ENCODE assay signal across 11 mouse cellular contexts in genomic region chr8:106336031-106336430, GRCm38 (mm10). TPM values are rescaled to one million over a fixed set of nuclear protein-coding genes. Genes with fewer than 3 reads are reported as not detected.
DNase-seq lines count a peak whose midpoint lies in the region; ATAC-seq lines count a peak whose summit lies in the region.
"Had no signal": no experiment of that assay in that cellular context is flagged by ENCODE, and none has a peak within 500 bp of the region (broad histone marks: within the 10 kb centered on the region; RNA-seq: fewer than 3 reads in every experiment).

No protein-coding gene starts in this region.

- H3K4me3 ChIP-seq in forebrain, embryonic 16.5 days (replicated peaks; ENCODE audit: low read length): peak overlapping the region; percentile 74
- H3K4me3 ChIP-seq in midbrain, embryonic 11.5 days (ENCODE audit: low read depth, low read length): peak overlapping the region; percentile 56

- WGBS in forebrain, embryonic 16.5 days: 50% methylated on average over 4 of the region's 4 CpGs
- 71% methylated on average over 4 of the region's 4 CpGs for WGBS in midbrain, embryonic 11.5 days

- no peaks in the 10 kb centered on the region for H3K27me3 ChIP-seq in forebrain, embryonic 16.5 days (replicated peaks; ENCODE audit: control insufficient read depth, insufficient read depth, low read length)
- peaks cover 7% of the 10 kb centered on the region; the same call in 1 of the 2 replicates for H3K27me3 ChIP-seq in midbrain, embryonic 11.5 days (ENCODE audit: control insufficient read depth, insufficient read depth, low read length)

- H3K4me2 ChIP-seq in forebrain, embryonic 16.5 days (ENCODE audit: low read length): peak overlapping the region; percentile 68
- H3K4me2 ChIP-seq in midbrain, embryonic 11.5 days: peak overlapping the region; percentile 66

- peak; percentile 20 for DNase-seq in right cerebral cortex, postnatal 25 days
- DNase-seq in right cerebral cortex, adult 18-20 months: no peak
- no peak for DNase-seq in midbrain, embryonic 11.5 days (ENCODE audit: low spot score, missing footprints)
- DNase-seq in urinary bladder, postnatal 36 days (ENCODE audit: low spot score in 2 of 2): no peak
- no peak for DNase-seq in layer of hippocampus, adult 9-10 months (ENCODE audit: low spot score)
- DNase-seq: adrenal gland, adult 8-10 months; kidney, adult 11 months; thymus, postnatal 25 days had no signal

- no peak for ATAC-seq in forebrain, embryonic 16.5 days
- no peak for ATAC-seq in midbrain, embryonic 11.5 days (ENCODE audit: low FRiP score)
- no peak for ATAC-seq in granulocyte monocyte progenitor cell, adult 5-6 weeks (replicated peaks; ENCODE audit: poor library complexity, severe bottlenecking)

- no peaks in the 10 kb centered on the region for H3K9me3 ChIP-seq in forebrain, embryonic 16.5 days (ENCODE audit: control insufficient read depth, low read length)
- no peaks in the 10 kb centered on the region for H3K9me3 ChIP-seq in midbrain, embryonic 11.5 days (ENCODE audit: control insufficient read depth, low read length)

- no peaks in the 10 kb centered on the region for H3K36me3 ChIP-seq in forebrain, embryonic 16.5 days (ENCODE audit: control insufficient read depth, insufficient read depth)
- H3K36me3 ChIP-seq in midbrain, embryonic 11.5 days (ENCODE audit: control insufficient read depth, insufficient read depth, low read length): no peaks in the 10 kb centered on the region

- H3K9ac ChIP-seq in forebrain, embryonic 16.5 days (replicated peaks; ENCODE audit: low read depth, low read length): peak overlapping the region; percentile 94
- peak overlapping the region; percentile 66; the same call in 1 of the 2 replicates for H3K9ac ChIP-seq in midbrain, embryonic 11.5 days (ENCODE audit: low read length)

- H3K27ac ChIP-seq in forebrain, embryonic 16.5 days (ENCODE audit: low read length): peak overlapping the region; percentile 95
- no peak overlapping the region for H3K27ac ChIP-seq in midbrain, embryonic 11.5 days (ENCODE audit: low read depth, low read length)

- peaks cover 18% of the 10 kb centered on the region for H3K4me1 ChIP-seq in forebrain, embryonic 16.5 days (replicated peaks; ENCODE audit: control insufficient read depth, insufficient read depth, low read length)
- H3K4me1 ChIP-seq in midbrain, embryonic 11.5 days (ENCODE audit: control insufficient read depth, insufficient read depth, low read length): peaks cover 10% of the 10 kb centered on the region

RNA-seq across cellular contexts. Expression of gene Smpd3, which starts 1.8 kb away (rescaled TPM):
- polyA plus RNA-seq in forebrain, embryonic 16.5 days (2015; fragmentation: Nextera tagmentation; extraction: Ambion mirVana): 57.2 and 64.8 TPM in 2 replicates
- polyA plus RNA-seq in midbrain, embryonic 11.5 days (2014; fragmentation: Nextera tagmentation; extraction: Ambion mirVana): 9.3 and 10.3 TPM in 2 replicates
- total RNA-seq in granulocyte monocyte progenitor cell, adult 5-6 weeks (2014; fragmentation: Nextera tagmentation): not detected in 2 replicates
- total RNA-seq in granulocyte monocyte progenitor cell, adult 5-6 weeks (2017): 0.13 TPM in 1 of 2 replicates, not detected in the other
- total RNA-seq: megakaryocyte progenitor cell, adult 5-6 weeks had no signal
